Mouse (Mus musculus): ENCODE results near the gene Zbtb18. TPM values are rescaled to one million over a fixed set of nuclear protein-coding genes. Genes with fewer than 3 reads are reported as not detected.
"Not testable (repeated sequence)": the region's sequence is repeated elsewhere in the genome, so short reads cannot be mapped to it uniquely, and the experiment has no call there.

The Zbtb18 gene
- total RNA-seq, 2 experiments from 2014 or later = 10.5 to 13.8 TPM

GRCm38 (mm10) chr1:177445461-177446130 is 3.4 kb downstream of the Zbtb18 start:
- ATAC-seq (replicated peaks; ENCODE audit: low FRiP score, poor library complexity, severe bottlenecking) = no peak

GRCm38 (mm10) chr1:177447086-177447485 is 4.9 kb downstream of the Zbtb18 start:
- no peak for ATAC-seq (replicated peaks; ENCODE audit: low FRiP score, poor library complexity, severe bottlenecking)

- ATAC-seq (replicated peaks; ENCODE audit: low FRiP score, poor library complexity, severe bottlenecking) = no peak
Observed at GRCm38 (mm10) chr1:177447541-177448111, 5.5 kb downstream of the Zbtb18 start.

GRCm38 (mm10) chr1:177448121-177448561 is 6.0 kb downstream of the Zbtb18 start:
- no peak for ATAC-seq (replicated peaks; ENCODE audit: low FRiP score, poor library complexity, severe bottlenecking)

- no peak for ATAC-seq (replicated peaks; ENCODE audit: low FRiP score, poor library complexity, severe bottlenecking)
Observed at GRCm38 (mm10) chr1:177448921-177449320, 6.8 kb downstream of the Zbtb18 start.

- ATAC-seq (replicated peaks; ENCODE audit: low FRiP score, poor library complexity, severe bottlenecking) = not testable (repeated sequence)
Observed at GRCm38 (mm10) chr1:177449857-177450256, 7.7 kb downstream of the Zbtb18 start.

- ATAC-seq (replicated peaks; ENCODE audit: low FRiP score, poor library complexity, severe bottlenecking) = no peak
Observed at GRCm38 (mm10) chr1:177451041-177451440, 8.9 kb downstream of the Zbtb18 start.

- no peak for ATAC-seq (replicated peaks; ENCODE audit: low FRiP score, poor library complexity, severe bottlenecking)
Observed at GRCm38 (mm10) chr1:177451991-177452431, 9.9 kb downstream of the Zbtb18 start.

- no peak for ATAC-seq (replicated peaks; ENCODE audit: low FRiP score, poor library complexity, severe bottlenecking)
Observed at GRCm38 (mm10) chr1:177452987-177453386, 10.8 kb downstream of the Zbtb18 start.

- no peak for ATAC-seq (replicated peaks; ENCODE audit: low FRiP score, poor library complexity, severe bottlenecking)
Observed at GRCm38 (mm10) chr1:177453806-177454205, 11.7 kb downstream of the Zbtb18 start.

- no peak for ATAC-seq (replicated peaks; ENCODE audit: low FRiP score, poor library complexity, severe bottlenecking)
Observed at GRCm38 (mm10) chr1:177454492-177454891, 12.3 kb downstream of the Zbtb18 start.

- no peak for ATAC-seq (replicated peaks; ENCODE audit: low FRiP score, poor library complexity, severe bottlenecking)
Observed at GRCm38 (mm10) chr1:177455466-177455865, 13.3 kb downstream of the Zbtb18 start.

- no peak for ATAC-seq (replicated peaks; ENCODE audit: low FRiP score, poor library complexity, severe bottlenecking)
Observed at GRCm38 (mm10) chr1:177456208-177456607, 14.1 kb downstream of the Zbtb18 start.

GRCm38 (mm10) chr1:177456772-177457171 is 14.6 kb downstream of the Zbtb18 start:
- no peak for ATAC-seq (replicated peaks; ENCODE audit: low FRiP score, poor library complexity, severe bottlenecking)

- ATAC-seq (replicated peaks; ENCODE audit: low FRiP score, poor library complexity, severe bottlenecking) = no peak
Observed at GRCm38 (mm10) chr1:177457981-177458380, 15.8 kb downstream of the Zbtb18 start.

GRCm38 (mm10) chr1:177458456-177459389 is 16.6 kb downstream of the Zbtb18 start:
- ATAC-seq (replicated peaks; ENCODE audit: low FRiP score, poor library complexity, severe bottlenecking) = no peak

- ATAC-seq (replicated peaks; ENCODE audit: low FRiP score, poor library complexity, severe bottlenecking) = no peak
Observed at GRCm38 (mm10) chr1:177459536-177459935, 17.4 kb downstream of the Zbtb18 start.

GRCm38 (mm10) chr1:177467150-177467549 is 25.0 kb downstream of the Zbtb18 start:
- no peak for ATAC-seq (replicated peaks; ENCODE audit: low FRiP score, poor library complexity, severe bottlenecking)

GRCm38 (mm10) chr1:177468436-177468835 is 26.3 kb downstream of the Zbtb18 start:
- ATAC-seq (replicated peaks; ENCODE audit: low FRiP score, poor library complexity, severe bottlenecking) = no peak

- ATAC-seq (replicated peaks; ENCODE audit: low FRiP score, poor library complexity, severe bottlenecking) = no peak
Observed at GRCm38 (mm10) chr1:177470091-177470490, 27.9 kb downstream of the Zbtb18 start.

All from erythroblast, adult 5-6 weeks (primary cell).